Comparison of ENCODE assay signal across 15 mouse cellular contexts in the genomic region with DNA sequence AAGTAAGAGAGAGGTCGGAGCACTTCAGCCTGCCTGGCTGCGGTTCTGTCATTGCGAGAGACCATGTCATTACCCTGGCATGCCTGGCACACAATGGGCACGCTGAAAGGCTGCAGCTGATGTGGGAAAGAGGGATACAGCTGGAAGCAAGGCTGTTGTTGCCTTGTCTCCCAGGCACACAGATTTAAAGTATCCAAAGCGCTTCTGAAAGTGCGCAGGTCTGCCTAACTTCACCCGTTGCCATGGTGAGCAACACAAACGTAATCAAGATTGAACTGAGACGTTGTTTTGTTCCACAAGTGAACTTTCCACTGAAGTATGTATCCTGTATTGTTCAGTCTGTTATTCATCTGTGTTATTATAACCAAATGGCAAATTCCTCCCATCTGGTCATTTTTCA. TPM values are rescaled to one million over a fixed set of nuclear protein-coding genes. Genes with fewer than 3 reads are reported as not detected.
DNase-seq lines count a peak whose midpoint lies in the region; ATAC-seq and TF ChIP-seq lines count a peak whose summit lies in the region.
"Had no signal": no experiment of that assay in that cellular context is flagged by ENCODE, and none has a peak within 500 bp of the region (broad histone marks: within the 10 kb centered on the region; RNA-seq: fewer than 3 reads in every experiment).

No protein-coding gene starts in this region.

- no peaks in the 10 kb centered on the region for H3K4me1 ChIP-seq in lung, embryonic 14.5 days (ENCODE audit: insufficient read depth)
- H3K4me1 ChIP-seq in lung, postnatal 0 days (ENCODE audit: insufficient read depth, low read depth, low read length) = no peaks in the 10 kb centered on the region
- peaks cover 35% of the 10 kb centered on the region for H3K4me1 ChIP-seq in forebrain, embryonic 13.5 days
- H3K4me1 ChIP-seq: heart, embryonic 10.5 days; liver, embryonic 12.5 days had no signal

- H3K36me3 ChIP-seq in lung, embryonic 14.5 days (ENCODE audit: insufficient read depth) = no peaks in the 10 kb centered on the region
- H3K36me3 ChIP-seq in lung, postnatal 0 days (ENCODE audit: insufficient read depth, low read length) = no peaks in the 10 kb centered on the region
- H3K36me3 ChIP-seq in forebrain, embryonic 13.5 days (ENCODE audit: poor library complexity, severe bottlenecking) = no peaks in the 10 kb centered on the region
- H3K36me3 ChIP-seq: heart, embryonic 10.5 days; liver, embryonic 12.5 days had no signal

- peak; percentile 5 for DNase-seq in lung, embryonic 14.5 days
- no peak for DNase-seq in lung, postnatal 0 days (ENCODE audit: low spot score)
- peak; percentile 71 for DNase-seq in brain, embryonic 14.5 days (ENCODE audit: low read depth)
- peak; percentile 28 for DNase-seq in mesoderm, embryonic 11.5 days (ENCODE audit: low read depth, low spot score)
- DNase-seq in kidney, postnatal 10 days = no peak
- no peak for DNase-seq in cerebellum, adult 8-10 months
- no peak for DNase-seq in heart, adult 11 months
- DNase-seq: adrenal gland, adult 2 months had no signal

- 67% methylated on average over 9 of the region's 9 CpGs for WGBS in lung, embryonic 14.5 days
- 69% methylated on average over 9 of the region's 9 CpGs for WGBS in lung, postnatal 0 days
- 24% methylated on average over 9 of the region's 9 CpGs for WGBS in forebrain, embryonic 13.5 days

- no peak overlapping the region for H3K27ac ChIP-seq in lung, embryonic 14.5 days (ENCODE audit: low read depth)
- H3K27ac ChIP-seq in lung, postnatal 0 days (ENCODE audit: low read length) = no peak overlapping the region
- 0 out of 2 replicates have a peak overlapping the region, but pooled peaks have one; percentile 14 for H3K27ac ChIP-seq in forebrain, embryonic 13.5 days
- H3K27ac ChIP-seq: heart, embryonic 10.5 days; liver, embryonic 12.5 days; stomach, postnatal 0 days had no signal

- TF ChIP-seq CTCF in lung, embryonic 14.5 days (IDR thresholded peaks at IDR 0.05; ENCODE audit: low read depth) = no peak
- TF ChIP-seq CTCF in lung, postnatal 0 days (IDR thresholded peaks at IDR 0.05) = no peak
- no peak for TF ChIP-seq CTCF in brain, embryonic 14.5 days (IDR thresholded peaks at IDR 0.05; ENCODE audit: borderline replicate concordance, extremely low read depth, insufficient read depth, insufficient read length)

- no peak for TF ChIP-seq EP300 in lung, postnatal 0 days (IDR thresholded peaks at IDR 0.05)

- no peak for ATAC-seq in lung, embryonic 14.5 days (ENCODE audit: insufficient read depth)
- ATAC-seq in lung, postnatal 0 days = no peak
- ATAC-seq in forebrain, embryonic 13.5 days = no peak
- ATAC-seq: liver, embryonic 12.5 days; Patski had no signal

- no peaks in the 10 kb centered on the region for H3K27me3 ChIP-seq in lung, embryonic 14.5 days (ENCODE audit: insufficient read depth, low read length)
- H3K27me3 ChIP-seq in lung, postnatal 0 days (replicated peaks; ENCODE audit: insufficient read depth, low read length) = no peaks in the 10 kb centered on the region
- H3K27me3 ChIP-seq in forebrain, embryonic 13.5 days = no peaks in the 10 kb centered on the region
- H3K27me3 ChIP-seq: liver, embryonic 12.5 days had no signal

- TF ChIP-seq POLR2A in brain, embryonic 14.5 days (IDR thresholded peaks at IDR 0.05; ENCODE audit: borderline replicate concordance, extremely low read depth, insufficient read depth, insufficient read length, poor library complexity, severe bottlenecking) = no peak

- no peak overlapping the region for H3K4me3 ChIP-seq in lung, embryonic 14.5 days (ENCODE audit: low read depth, low read length)
- no peak overlapping the region for H3K4me3 ChIP-seq in lung, postnatal 0 days (ENCODE audit: low read depth, low read length)
- no peak overlapping the region for H3K4me3 ChIP-seq in forebrain, embryonic 13.5 days
- H3K4me3 ChIP-seq: heart, embryonic 10.5 days; liver, embryonic 12.5 days; myocyte had no signal

- no peaks in the 10 kb centered on the region for H3K9me3 ChIP-seq in lung, embryonic 14.5 days (ENCODE audit: low read depth, low read length)
- no peaks in the 10 kb centered on the region for H3K9me3 ChIP-seq in lung, postnatal 0 days (ENCODE audit: low read length)
- H3K9me3 ChIP-seq in forebrain, embryonic 13.5 days (replicated peaks) = no peaks in the 10 kb centered on the region
- H3K9me3 ChIP-seq: heart, embryonic 10.5 days; liver, embryonic 12.5 days had no signal

- no peak overlapping the region for H3K9ac ChIP-seq in lung, embryonic 14.5 days
- H3K9ac ChIP-seq in lung, postnatal 0 days (replicated peaks; ENCODE audit: low read depth) = no peak overlapping the region
- no peak overlapping the region for H3K9ac ChIP-seq in forebrain, embryonic 13.5 days
- H3K9ac ChIP-seq: liver, embryonic 12.5 days had no signal

- no peak overlapping the region for H3K4me2 ChIP-seq in lung, embryonic 14.5 days
- no peak overlapping the region for H3K4me2 ChIP-seq in lung, postnatal 0 days (replicated peaks; ENCODE audit: low read depth, low read length)
- peak overlapping the region; percentile 22; the same call in 1 of the 2 replicates for H3K4me2 ChIP-seq in forebrain, embryonic 13.5 days
- H3K4me2 ChIP-seq: liver, embryonic 12.5 days had no signal

RNA-seq across cellular contexts. Expression of gene Spata16, which starts 1.8 kb away (rescaled TPM):
- not detected in 2 replicates for polyA plus RNA-seq in lung, embryonic 14.5 days (2014; fragmentation: Nextera tagmentation; extraction: Ambion mirVana)
- not detected in 2 replicates for polyA plus RNA-seq in lung, postnatal 0 days (2015; fragmentation: Nextera tagmentation; extraction: Ambion mirVana)
- polyA plus RNA-seq in brain, embryonic 14.5 days (2012; rRNA removed) = not detected in 2 replicates
- not detected in 2 replicates for polyA plus RNA-seq in forebrain, embryonic 13.5 days (2015; fragmentation: Nextera tagmentation; extraction: Ambion mirVana)
- polyA plus RNA-seq: adrenal gland, adult 2 months; heart, embryonic 10.5 days; kidney, embryonic 16.5 days; liver, embryonic 12.5 days; myocyte; Patski; stomach, postnatal 0 days had no signal

Comparison
In these comparisons a context has a peak if more than half of its experiments do, and no peak if none do; other contexts are left out.
1. DNase-seq: peak in lung, embryonic 14.5 days (single experiment), brain, embryonic 14.5 days (single experiment) and mesoderm, embryonic 11.5 days (single experiment); none in lung, postnatal 0 days (single experiment), kidney, postnatal 10 days (single experiment), cerebellum, adult 8-10 months (single experiment) and heart, adult 11 months (single experiment).